Mouse (Mus musculus) heart, embryonic 12.5 days (tissue): ENCODE data around the gene Rabgef1. TPM values are rescaled to one million over a fixed set of nuclear protein-coding genes. Genes with fewer than 3 reads are reported as not detected.

ENCODE experiments used
- ATAC-seq: fragments of 200-750 bp; cut with Nextera tagmentation; 2 replicates; pipeline ENCODE4 v1.8.0; 2017; ENCODE audit warnings: moderate TSS enrichment, moderate library complexity; ENCODE audit not compliant: insufficient number of reproducible peaks, low FRiP score
- H3K27ac ChIP-seq: fragments of 300-500 bp; sonication (generic); 2 replicates; pipeline ENCODE4 v1.5.1; 2016; ENCODE audit warnings: mild to moderate bottlenecking, moderate library complexity; ENCODE audit not compliant: poor library complexity, severe bottlenecking
- H3K27me3 ChIP-seq: fragments of 300-500 bp; sonication (generic); replicated peaks from 2 replicates; pipeline ENCODE4 v1.6.1; 2016; ENCODE audit warnings: mild to moderate bottlenecking, moderate library complexity
- H3K36me3 ChIP-seq: fragments of 300-500 bp; sonication (generic); 2 replicates; pipeline ENCODE4 v1.6.1; 2016; ENCODE audit warnings: mild to moderate bottlenecking, moderate library complexity
- H3K4me1 ChIP-seq: fragments of 300-500 bp; sonication (generic); replicated peaks from 2 replicates; pipeline ENCODE4 v1.6.1; 2016; ENCODE audit warnings: mild to moderate bottlenecking
- H3K4me2 ChIP-seq: fragments of 300-500 bp; sonication (generic); 2 replicates; pipeline ENCODE4 v1.6.1; 2016; ENCODE audit warnings: mild to moderate bottlenecking, moderate library complexity
- H3K4me3 ChIP-seq: fragments of 300-500 bp; sonication (generic); 2 replicates; pipeline ENCODE4 v1.5.1; 2016; ENCODE audit warnings: mild to moderate bottlenecking
- H3K9ac ChIP-seq: fragments of 300-500 bp; sonication (generic); 2 replicates; pipeline ENCODE4 v1.6.1; 2016; ENCODE audit warnings: mild to moderate bottlenecking, moderate library complexity
- H3K9me3 ChIP-seq: fragments of 300-500 bp; sonication (generic); replicated peaks from 2 replicates; pipeline ENCODE4 v1.6.1; 2016; ENCODE audit warnings: mild to moderate bottlenecking, moderate library complexity
- WGBS: fragments of 180-500 bp; shearing (Covaris S2); methylation state at CpG from one replicate; pipeline ENCODE4 v1.1.7; 2016; 5-methylcytosine and 5-hydroxymethylcytosine counted together
- polyA plus RNA-seq: library from polyadenylated mRNA; unstranded; fragments of >200 nt; fragmentation: Nextera tagmentation; extraction: Ambion mirVana; gene quantifications from 2 replicates; pipeline ENCODE4 v1.2.1, GENCODE M21; 2016

Gene Rabgef1
- polyA plus RNA-seq = 25.0 and 27.7 TPM in 2 replicates

GRCm38 (mm10) chr5:130171423-130171954 lies at the start of gene Rabgef1:
Rabgef1 (plus strand) TSS chr5:130171798.
- H3K36me3 ChIP-seq = no peaks in the 10 kb centered on the region
- under 1% methylated on average over 55 of the region's 62 CpGs for WGBS
- no peaks in the 10 kb centered on the region for H3K9me3 ChIP-seq
- H3K4me1 ChIP-seq = peaks cover 35% of the 10 kb centered on the region
- H3K27me3 ChIP-seq = no peaks in the 10 kb centered on the region
- H3K9ac ChIP-seq = peak within 1 kb of the TSS; percentile 89
- H3K4me2 ChIP-seq = peak within 1 kb of the TSS; percentile 80
- peak within 1 kb of the TSS; percentile 98 for H3K27ac ChIP-seq
- peak; percentile 94 for ATAC-seq
- peak within 1 kb of the TSS; percentile 94 for H3K4me3 ChIP-seq

- H3K9ac ChIP-seq = no peak overlapping the region
- no peak overlapping the region for H3K4me2 ChIP-seq
- no peaks in the 10 kb centered on the region for H3K27me3 ChIP-seq
- no peak overlapping the region for H3K4me3 ChIP-seq
- no peak overlapping the region for H3K27ac ChIP-seq
- no peak for ATAC-seq
- H3K9me3 ChIP-seq = no peaks in the 10 kb centered on the region
- 81% methylated on average over 2 of the region's 2 CpGs for WGBS
- no peaks in the 10 kb centered on the region for H3K36me3 ChIP-seq
- peaks cover 20% of the 10 kb centered on the region for H3K4me1 ChIP-seq
Measured at GRCm38 (mm10) chr5:130122355-130122754, 49.2 kb upstream of the Rabgef1 start.

- H3K27me3 ChIP-seq = no peaks in the 10 kb centered on the region
- H3K36me3 ChIP-seq = no peaks in the 10 kb centered on the region
- no peak overlapping the region for H3K4me2 ChIP-seq
- ATAC-seq = no peak
- H3K4me3 ChIP-seq = no peak overlapping the region
- no peak overlapping the region for H3K27ac ChIP-seq
- H3K9ac ChIP-seq = no peak overlapping the region
- 73% methylated on average over 5 of the region's 5 CpGs for WGBS
- peaks cover 15% of the 10 kb centered on the region for H3K4me1 ChIP-seq
- no peaks in the 10 kb centered on the region for H3K9me3 ChIP-seq
Measured at GRCm38 (mm10) chr5:130124271-130124670, 47.3 kb upstream of the Rabgef1 start.

- no peak for ATAC-seq
Measured at GRCm38 (mm10) chr5:130128686-130129523, 42.7 kb upstream of the Rabgef1 start.

GRCm38 (mm10) chr5:130129524-130129793 lies 42.1 kb upstream of the Rabgef1 start:
- 84% methylated on average over 5 of the region's 5 CpGs for WGBS
- no peaks in the 10 kb centered on the region for H3K27me3 ChIP-seq
- no peak for ATAC-seq
- no peaks in the 10 kb centered on the region for H3K4me1 ChIP-seq
- H3K27ac ChIP-seq = no peak overlapping the region
- H3K9ac ChIP-seq = no peak overlapping the region
- H3K9me3 ChIP-seq = no peaks in the 10 kb centered on the region
- H3K4me3 ChIP-seq = no peak overlapping the region
- 0 out of 2 replicates have a peak, but pooled peaks cover 2% of the 10 kb centered on the region for H3K36me3 ChIP-seq
- H3K4me2 ChIP-seq = no peak overlapping the region

More at GRCm38 (mm10) chr5:130128686-130129523, 42.7 kb upstream of the Rabgef1 start:
- Histone ChIP-seq H3K36me3 (0 out of 2 replicates have a peak, but pooled peaks cover 2% of the 10 kb centered on the region), H3K27me3 (no peaks in the 10 kb centered on the region), H3K4me2 (no peak overlapping the region), H3K9ac (no peak overlapping the region), H3K4me1 (no peaks in the 10 kb centered on the region), H3K27ac (no peak overlapping the region), H3K9me3 (no peaks in the 10 kb centered on the region), H3K4me3 (no peak overlapping the region)
- WGBS = 76% methylated on average over 11 of the region's 11 CpGs

GRCm38 (mm10) chr5:130136597-130136996 lies 35.0 kb upstream of the Rabgef1 start:
- Histone ChIP-seq H3K4me2 (no peak overlapping the region), H3K9me3 (no peaks in the 10 kb centered on the region), H3K4me3 (no peak overlapping the region), H3K4me1 (no peaks in the 10 kb centered on the region), H3K27me3 (peaks cover 20% of the 10 kb centered on the region; the same call in 1 of the 2 replicates), H3K36me3 (peaks cover 2% of the 10 kb centered on the region; the same call in 1 of the 2 replicates), H3K9ac (no peak overlapping the region), H3K27ac (no peak overlapping the region)
- ATAC-seq = no peak
- WGBS = 89% methylated on average over 13 of the region's 13 CpGs

GRCm38 (mm10) chr5:130139393-130139792 lies 32.2 kb upstream of the Rabgef1 start:
- 20% methylated on average over 8 of the region's 8 CpGs for WGBS
- Histone ChIP-seq H3K4me1 (peaks cover 9% of the 10 kb centered on the region; the same call in 1 of the 2 replicates), H3K27ac (no peak overlapping the region), H3K27me3 (peaks cover 20% of the 10 kb centered on the region; the same call in 1 of the 2 replicates), H3K9ac (no peak overlapping the region), H3K4me3 (no peak overlapping the region), H3K36me3 (no peaks in the 10 kb centered on the region; the same call in 1 of the 2 replicates), H3K4me2 (no peak overlapping the region), H3K9me3 (no peaks in the 10 kb centered on the region)
- no peak for ATAC-seq

- Histone ChIP-seq H3K4me2 (no peak overlapping the region), H3K9ac (no peak overlapping the region), H3K9me3 (no peaks in the 10 kb centered on the region), H3K4me1 (peaks cover 18% of the 10 kb centered on the region), H3K27me3 (peaks cover 14% of the 10 kb centered on the region; the same call in 1 of the 2 replicates), H3K4me3 (no peak overlapping the region), H3K27ac (no peak overlapping the region), H3K36me3 (no peaks in the 10 kb centered on the region)
- no peak for ATAC-seq
- 80% methylated on average over 5 of the region's 5 CpGs for WGBS
Measured at GRCm38 (mm10) chr5:130141138-130141537, 30.5 kb upstream of the Rabgef1 start.

- H3K27ac ChIP-seq = no peak overlapping the region
- H3K4me1 ChIP-seq = peaks cover 18% of the 10 kb centered on the region
- H3K9ac ChIP-seq = no peak overlapping the region
- no peaks in the 10 kb centered on the region for H3K36me3 ChIP-seq
- no peak overlapping the region for H3K4me3 ChIP-seq
- 47% methylated on average over 4 of the region's 4 CpGs for WGBS
- ATAC-seq = no peak
- H3K4me2 ChIP-seq = no peak overlapping the region
- peaks cover 8% of the 10 kb centered on the region; the same call in 1 of the 2 replicates for H3K27me3 ChIP-seq
- H3K9me3 ChIP-seq = no peaks in the 10 kb centered on the region
Measured at GRCm38 (mm10) chr5:130142041-130142440, 29.6 kb upstream of the Rabgef1 start.

- WGBS = 83% methylated on average over 7 of the region's 7 CpGs
- Histone ChIP-seq H3K27me3 (0 out of 2 replicates have a peak, but pooled peaks cover 8% of the 10 kb centered on the region), H3K4me1 (peaks cover 18% of the 10 kb centered on the region), H3K9me3 (no peaks in the 10 kb centered on the region), H3K36me3 (0 out of 2 replicates have a peak, but pooled peaks cover 3% of the 10 kb centered on the region), H3K4me3 (no peak overlapping the region), H3K4me2 (no peak overlapping the region), H3K9ac (no peak overlapping the region), H3K27ac (no peak overlapping the region)
- ATAC-seq = no peak
Measured at GRCm38 (mm10) chr5:130143101-130143500, 28.5 kb upstream of the Rabgef1 start.

GRCm38 (mm10) chr5:130143977-130144333 lies 27.6 kb upstream of the Rabgef1 start:
- peak overlapping the region; percentile 66 for H3K9ac ChIP-seq
- peak overlapping the region; percentile 64 for H3K4me3 ChIP-seq
- peaks cover 10% of the 10 kb centered on the region for H3K36me3 ChIP-seq
- peak overlapping the region; percentile 91 for H3K4me2 ChIP-seq
- WGBS = 4% methylated on average over 20 of the region's 20 CpGs
- H3K27ac ChIP-seq = peak overlapping the region; percentile 29
- H3K9me3 ChIP-seq = no peaks in the 10 kb centered on the region
- H3K4me1 ChIP-seq = peaks cover 18% of the 10 kb centered on the region
- peak; percentile 48 for ATAC-seq
- H3K27me3 ChIP-seq = 0 out of 2 replicates have a peak, but pooled peaks cover 8% of the 10 kb centered on the region
